Mouse (Mus musculus): ENCODE measurements around the gene Gm29666. TPM values are rescaled to one million over a fixed set of nuclear protein-coding genes. Genes with fewer than 3 reads are reported as not detected.
A peak's percentile ranks its signal among the peaks of the same experiment; 100 is the strongest.
"Not testable (repeated sequence)": the region's sequence is repeated elsewhere in the genome, so short reads cannot be mapped to it uniquely, and the experiment has no call there.

Gm29666 gene
- total and polyA plus RNA-seq, 3 experiments = 0.11 to 7.0 (median 1.9) TPM

GRCm38 (mm10) chr15:84896664-84897063, 23.2 kb downstream of the Gm29666 start:
- no peak for TF ChIP-seq POLR2AphosphoS5 (IDR thresholded peaks at IDR 0.05; ENCODE audit: insufficient replicate concordance, low read depth, low read length)
- no peak for TF ChIP-seq GATA2 (IDR thresholded peaks at IDR 0.05; ENCODE audit: borderline replicate concordance, low read depth, low read length)
- no peak for TF ChIP-seq CTCF (IDR thresholded peaks at IDR 0.05; ENCODE audit: low read depth, low read length)
- TF ChIP-seq TAL1 (conservative IDR thresholded peaks at IDR 0.05; ENCODE audit: low read depth, low read length) = no peak
- TF ChIP-seq GATA1 (IDR thresholded peaks at IDR 0.05; ENCODE audit: borderline replicate concordance, low read length) = no peak
- DNase-seq (ENCODE audit: low spot score) (no peak), ATAC-seq (ENCODE audit: extremely low read depth, insufficient number of reproducible peaks, low FRiP score, poor library complexity, severe bottlenecking) (no peak)
- Histone ChIP-seq H3K36me3 (replicated peaks) (no peaks in the 10 kb centered on the region), H3K27me3 (ENCODE audit: insufficient read depth, low read length) (no peaks in the 10 kb centered on the region), H3K4me1 (ENCODE audit: insufficient read depth, low read depth, low read length) (no peaks in the 10 kb centered on the region), H3K9me3 (replicated peaks) (peaks cover 27% of the 10 kb centered on the region), H3K4me3 (ENCODE audit: low read depth, low read length) (no peak overlapping the region)

- H3K36me3 ChIP-seq (replicated peaks); H3K27me3 ChIP-seq (ENCODE audit: insufficient read depth, low read length); H3K4me1 ChIP-seq (ENCODE audit: insufficient read depth, low read depth, low read length); H3K4me3 ChIP-seq (ENCODE audit: low read depth, low read length); ATAC-seq (ENCODE audit: extremely low read depth, insufficient number of reproducible peaks, low FRiP score, poor library complexity, severe bottlenecking); DNase-seq (ENCODE audit: low spot score): not testable (repeated sequence)
- peaks cover 27% of the 10 kb centered on the region for H3K9me3 ChIP-seq (replicated peaks)
Observed at GRCm38 (mm10) chr15:84896216-84896615, 23.6 kb downstream of the Gm29666 start.

GRCm38 (mm10) chr15:84891658-84892057, 28.2 kb downstream of the Gm29666 start:
- peaks cover 37% of the 10 kb centered on the region for H3K9me3 ChIP-seq (replicated peaks)
- TF ChIP-seq CTCF (IDR thresholded peaks at IDR 0.05; ENCODE audit: low read depth, low read length) = 0 out of 2 replicates have a peak, but pooled peaks have one; percentile 14
- TF ChIP-seq GATA1 (IDR thresholded peaks at IDR 0.05; ENCODE audit: borderline replicate concordance, low read length) = no peak
- H3K4me3 ChIP-seq (ENCODE audit: low read depth, low read length) = no peak overlapping the region
- DNase-seq (ENCODE audit: low spot score) (no peak), ATAC-seq (ENCODE audit: extremely low read depth, insufficient number of reproducible peaks, low FRiP score, poor library complexity, severe bottlenecking) (no peak)
- H3K27me3 ChIP-seq (ENCODE audit: insufficient read depth, low read length) = no peaks in the 10 kb centered on the region
- no peaks in the 10 kb centered on the region for H3K36me3 ChIP-seq (replicated peaks)
- no peaks in the 10 kb centered on the region for H3K4me1 ChIP-seq (ENCODE audit: insufficient read depth, low read depth, low read length)

- Histone ChIP-seq H3K36me3 (replicated peaks) (no peaks in the 10 kb centered on the region), H3K4me3 (ENCODE audit: low read depth, low read length) (no peak overlapping the region), H3K4me1 (ENCODE audit: insufficient read depth, low read depth, low read length) (no peaks in the 10 kb centered on the region), H3K9me3 (replicated peaks) (peaks cover 34% of the 10 kb centered on the region), H3K27me3 (ENCODE audit: insufficient read depth, low read length) (no peaks in the 10 kb centered on the region)
- TF ChIP-seq POLR2AphosphoS5 (IDR thresholded peaks at IDR 0.05; ENCODE audit: insufficient replicate concordance, low read depth, low read length) = no peak
- TF ChIP-seq CTCF (IDR thresholded peaks at IDR 0.05; ENCODE audit: low read depth, low read length) = no peak
- no peak for TF ChIP-seq GATA2 (IDR thresholded peaks at IDR 0.05; ENCODE audit: borderline replicate concordance, low read depth, low read length)
- no peak for TF ChIP-seq GATA1 (IDR thresholded peaks at IDR 0.05; ENCODE audit: borderline replicate concordance, low read length)
- no peak for TF ChIP-seq TAL1 (conservative IDR thresholded peaks at IDR 0.05; ENCODE audit: low read depth, low read length)
- DNase-seq (ENCODE audit: low spot score) = no peak
- no peak for ATAC-seq (ENCODE audit: extremely low read depth, insufficient number of reproducible peaks, low FRiP score, poor library complexity, severe bottlenecking)
Observed at GRCm38 (mm10) chr15:84891246-84891645, 28.6 kb downstream of the Gm29666 start.

DNA sequence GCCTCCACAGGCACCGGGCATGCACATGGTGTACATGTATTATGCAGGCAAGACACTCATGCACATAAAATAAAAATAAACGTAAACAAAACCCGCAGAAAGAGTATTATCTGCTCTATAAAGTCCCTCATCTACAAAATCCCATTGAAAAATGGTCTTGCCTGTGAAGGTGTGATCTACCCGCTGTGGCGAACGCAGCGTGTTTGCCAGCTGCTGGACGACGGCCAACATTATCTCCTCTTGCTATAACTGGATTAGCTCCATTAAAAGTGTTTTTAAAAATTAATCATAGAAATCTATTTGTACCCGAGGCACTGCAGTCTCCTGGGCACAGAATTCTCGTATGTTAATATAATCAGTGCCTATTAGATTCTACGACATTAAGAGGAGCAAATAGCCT, 31.8 kb downstream of the Gm29666 start:
- H3K36me3 ChIP-seq (replicated peaks) = no peaks in the 10 kb centered on the region
- no peaks in the 10 kb centered on the region for H3K27me3 ChIP-seq (ENCODE audit: insufficient read depth, low read length)
- DNase-seq (ENCODE audit: low spot score) = no peak
- ATAC-seq (ENCODE audit: extremely low read depth, insufficient number of reproducible peaks, low FRiP score, poor library complexity, severe bottlenecking) = no peak
- no peak overlapping the region for H3K4me3 ChIP-seq (ENCODE audit: low read depth, low read length)
- H3K4me1 ChIP-seq (ENCODE audit: insufficient read depth, low read depth, low read length) = no peaks in the 10 kb centered on the region
- H3K9me3 ChIP-seq (replicated peaks) = peaks cover 27% of the 10 kb centered on the region
- TF ChIP-seq POLR2AphosphoS5 (IDR thresholded peaks at IDR 0.05; ENCODE audit: insufficient replicate concordance, low read depth, low read length) (no peak), GATA2 (IDR thresholded peaks at IDR 0.05; ENCODE audit: borderline replicate concordance, low read depth, low read length) (no peak), TAL1 (conservative IDR thresholded peaks at IDR 0.05; ENCODE audit: low read depth, low read length) (no peak), CTCF (IDR thresholded peaks at IDR 0.05; ENCODE audit: low read depth, low read length) (no peak), GATA1 (IDR thresholded peaks at IDR 0.05; ENCODE audit: borderline replicate concordance, low read length) (no peak)

GRCm38 (mm10) chr15:84877029-84877815, 42.6 kb downstream of the Gm29666 start:
- Histone ChIP-seq H3K36me3 (replicated peaks) (no peaks in the 10 kb centered on the region), H3K9me3 (replicated peaks) (peaks cover 38% of the 10 kb centered on the region), H3K4me1 (ENCODE audit: insufficient read depth, low read depth, low read length) (no peaks in the 10 kb centered on the region), H3K4me3 (ENCODE audit: low read depth, low read length) (no peak overlapping the region), H3K27me3 (ENCODE audit: insufficient read depth, low read length) (no peaks in the 10 kb centered on the region)
- TF ChIP-seq TAL1 (conservative IDR thresholded peaks at IDR 0.05; ENCODE audit: low read depth, low read length) = no peak
- TF ChIP-seq CTCF (IDR thresholded peaks at IDR 0.05; ENCODE audit: low read depth, low read length) = no peak
- no peak for TF ChIP-seq GATA2 (IDR thresholded peaks at IDR 0.05; ENCODE audit: borderline replicate concordance, low read depth, low read length)
- TF ChIP-seq GATA1 (IDR thresholded peaks at IDR 0.05; ENCODE audit: borderline replicate concordance, low read length) = no peak
- no peak for TF ChIP-seq POLR2AphosphoS5 (IDR thresholded peaks at IDR 0.05; ENCODE audit: insufficient replicate concordance, low read depth, low read length)
- DNase-seq (ENCODE audit: low spot score) (no peak), ATAC-seq (ENCODE audit: extremely low read depth, insufficient number of reproducible peaks, low FRiP score, poor library complexity, severe bottlenecking) (no peak)
